Mouse (Mus musculus) gastrocnemius, postnatal 10 days (tissue): ENCODE results near the gene Sestd1. TPM values are rescaled to one million over a fixed set of nuclear protein-coding genes. Genes with fewer than 3 reads are reported as not detected.

Experiments
- total RNA-seq, 2 experiments: library from RNA; stranded (reverse); gene quantifications; 2 replicates each; pipeline ENCODE4 v1.2.3; 2021

Gene Sestd1
- total RNA-seq, 2 experiments from 2014 or later: 15.5 to 17.5 TPM

Other genes starting within 250 kb of the Sestd1 start
- 10 to 100 TPM; 65.1 to 71.3 TPM for gene Ccdc141, start 110.0 kb downstream of the Sestd1 start, total RNA-seq